Mouse (Mus musculus) spleen, adult 18-20 months (tissue): ENCODE measurements around the gene Terf2.
A peak's percentile ranks its signal among the peaks of the same experiment; 100 is the strongest.
"Not testable (repeated sequence)": the region's sequence is repeated elsewhere in the genome, so short reads cannot be mapped to it uniquely, and the experiment has no call there.

ENCODE experiments used
- DNase-seq, 2 experiments: peaks; one replicate each; pipeline ENCODE4 v3.0.0; 2022; ENCODE audit warnings: mixed read lengths in 2 of 2

The Terf2 gene

GRCm38 (mm10) chr8:107056076-107056972, 40.0 kb downstream of the Terf2 start, which contains the start of the genes Cog8 and Nip7:
Gene Cog8 (minus strand): TSS chr8:107056689.
Gene Nip7 (plus strand): TSS chr8:107056877.
- DNase-seq, result peak; percentile 87 to 91

DNA sequence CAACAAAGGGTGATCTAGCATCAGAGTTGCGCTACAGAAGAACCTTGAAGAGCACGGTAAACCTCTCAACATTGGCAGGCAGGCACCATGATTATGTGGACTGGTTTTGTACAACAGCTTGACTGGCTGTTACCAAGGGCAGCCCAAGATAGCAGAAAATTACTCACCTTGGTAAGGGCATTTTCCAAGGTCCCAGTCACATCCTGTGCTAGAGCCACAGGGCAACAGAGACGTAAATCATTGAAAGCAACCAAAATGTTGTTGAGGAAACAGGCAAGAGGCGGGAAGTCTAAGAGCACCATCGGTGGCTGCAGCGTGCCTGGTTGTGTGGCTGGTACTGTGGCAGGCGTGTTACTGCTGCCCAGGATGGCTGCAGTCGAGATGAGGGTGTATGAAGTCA, 44.3 kb downstream of the Terf2 start:
- DNase-seq, result no peak

GRCm38 (mm10) chr8:107049480-107049879, 46.9 kb downstream of the Terf2 start:
- DNase-seq, result no peak

DNA sequence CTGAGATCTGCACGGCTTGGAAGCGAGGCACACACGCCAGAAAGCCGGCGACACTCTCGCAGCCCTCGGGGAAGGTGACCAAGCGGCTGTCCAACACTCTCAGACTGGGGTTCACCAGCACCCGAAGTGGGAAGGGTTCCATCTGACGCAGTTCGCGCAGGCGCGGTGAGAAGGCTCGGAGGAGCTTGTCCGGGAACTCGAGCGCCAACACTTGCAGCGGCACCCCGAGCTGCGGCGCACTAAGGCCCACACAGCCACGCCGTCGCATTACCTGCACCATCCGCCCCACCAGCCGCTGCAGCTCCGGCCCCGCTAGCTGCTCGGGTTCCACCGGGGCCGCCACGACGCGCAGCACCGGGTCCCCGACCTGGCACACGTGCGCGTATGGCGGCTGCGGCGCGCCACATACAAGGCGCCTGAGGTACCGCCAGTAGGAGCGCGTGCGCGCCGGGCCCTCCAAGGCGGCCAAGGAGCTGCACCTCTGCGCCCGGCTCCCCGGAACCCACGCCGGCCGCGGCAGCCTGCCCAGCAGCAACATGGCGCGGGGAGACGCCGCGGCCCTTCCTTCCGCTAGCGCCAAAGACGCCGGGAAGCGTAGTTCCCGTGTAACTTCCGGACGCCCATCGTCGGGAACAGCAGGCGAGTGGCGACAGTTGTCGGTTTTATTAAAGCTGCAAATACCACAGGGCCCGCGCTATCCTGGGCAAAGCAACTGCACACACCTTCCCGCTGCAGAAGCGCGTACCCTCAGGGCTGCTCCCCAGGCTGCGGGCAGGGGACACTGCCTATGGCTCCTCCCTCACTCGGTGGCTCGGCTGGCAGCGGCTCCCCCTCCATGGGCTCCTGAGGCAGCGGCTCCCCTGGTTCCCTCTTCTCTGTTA, 48.0 kb downstream of the Terf2 start, which contains the start of gene Pdf:
Gene Pdf (minus strand): TSS at position 554 of the 881 bp plus-strand sequence.
- peak; percentile 75 to 77 for DNase-seq

- DNase-seq, result no peak
Observed at GRCm38 (mm10) chr8:107046976-107047375, 49.4 kb downstream of the Terf2 start.

DNA sequence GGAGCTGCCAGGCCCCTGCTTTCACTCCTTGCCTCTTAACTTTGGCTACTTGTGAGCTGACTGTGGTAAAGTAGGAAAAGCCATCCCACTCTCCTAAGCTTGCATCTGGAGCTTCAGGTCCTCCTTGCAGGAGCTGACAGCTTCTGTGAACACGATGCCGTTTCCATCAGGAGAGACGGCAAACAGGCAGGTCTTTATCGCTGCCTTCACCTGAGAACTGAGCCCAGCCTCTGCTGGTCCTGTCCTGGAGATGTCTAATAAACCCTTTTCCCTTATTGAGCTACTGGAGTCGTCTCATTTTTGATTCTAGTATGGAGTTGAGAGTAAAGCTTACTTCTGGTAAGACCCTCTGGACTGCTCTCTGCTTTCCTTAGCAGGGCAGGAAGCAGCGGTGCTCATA, 50.9 kb downstream of the Terf2 start:
- DNase-seq, result no peak

DNA sequence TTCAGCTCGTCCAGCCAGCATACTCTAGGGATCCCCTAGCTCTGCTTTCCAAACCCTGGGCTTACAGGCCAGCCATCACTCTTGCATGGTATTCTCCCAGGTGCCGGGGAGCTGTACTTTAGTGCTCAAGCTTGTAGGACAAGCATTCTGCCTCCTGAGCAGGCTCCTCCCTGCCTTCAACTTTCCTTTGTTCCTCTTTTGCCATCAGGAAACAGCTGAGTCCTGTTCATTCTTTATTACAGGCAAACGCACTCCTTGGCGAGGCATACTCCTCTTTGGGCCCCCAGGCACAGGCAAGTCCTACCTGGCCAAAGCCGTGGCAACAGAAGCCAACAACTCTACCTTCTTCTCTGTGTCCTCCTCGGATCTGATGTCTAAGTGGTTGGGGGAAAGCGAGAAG, 55.7 kb downstream of the Terf2 start:
- no peak for DNase-seq

DNA sequence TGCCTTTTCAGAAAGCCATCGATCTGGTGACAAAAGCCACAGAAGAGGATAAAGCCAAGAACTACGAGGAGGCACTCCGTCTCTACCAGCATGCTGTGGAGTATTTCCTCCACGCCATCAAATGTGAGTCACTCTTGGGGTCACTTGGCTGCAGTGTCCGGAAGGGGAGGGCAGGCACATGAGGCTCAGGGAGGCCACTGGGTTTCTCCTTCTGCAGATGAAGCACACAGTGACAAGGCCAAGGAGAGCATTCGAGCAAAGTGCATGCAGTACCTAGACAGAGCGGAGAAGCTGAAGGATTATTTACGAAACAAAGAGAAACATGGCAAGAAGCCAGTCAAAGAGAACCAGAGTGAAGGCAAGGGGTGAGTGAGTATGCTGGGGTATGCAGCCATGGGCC, 59.7 kb downstream of the Terf2 start:
- no peak for DNase-seq

- no peak for DNase-seq
Observed at GRCm38 (mm10) chr8:107035641-107036040, 60.7 kb downstream of the Terf2 start.

- DNase-seq, result not testable (repeated sequence)
Observed at GRCm38 (mm10) chr8:107033609-107034008, 62.7 kb downstream of the Terf2 start.

- DNase-seq, result no peak
Observed at GRCm38 (mm10) chr8:107031577-107032090, 64.7 kb downstream of the Terf2 start.

DNA sequence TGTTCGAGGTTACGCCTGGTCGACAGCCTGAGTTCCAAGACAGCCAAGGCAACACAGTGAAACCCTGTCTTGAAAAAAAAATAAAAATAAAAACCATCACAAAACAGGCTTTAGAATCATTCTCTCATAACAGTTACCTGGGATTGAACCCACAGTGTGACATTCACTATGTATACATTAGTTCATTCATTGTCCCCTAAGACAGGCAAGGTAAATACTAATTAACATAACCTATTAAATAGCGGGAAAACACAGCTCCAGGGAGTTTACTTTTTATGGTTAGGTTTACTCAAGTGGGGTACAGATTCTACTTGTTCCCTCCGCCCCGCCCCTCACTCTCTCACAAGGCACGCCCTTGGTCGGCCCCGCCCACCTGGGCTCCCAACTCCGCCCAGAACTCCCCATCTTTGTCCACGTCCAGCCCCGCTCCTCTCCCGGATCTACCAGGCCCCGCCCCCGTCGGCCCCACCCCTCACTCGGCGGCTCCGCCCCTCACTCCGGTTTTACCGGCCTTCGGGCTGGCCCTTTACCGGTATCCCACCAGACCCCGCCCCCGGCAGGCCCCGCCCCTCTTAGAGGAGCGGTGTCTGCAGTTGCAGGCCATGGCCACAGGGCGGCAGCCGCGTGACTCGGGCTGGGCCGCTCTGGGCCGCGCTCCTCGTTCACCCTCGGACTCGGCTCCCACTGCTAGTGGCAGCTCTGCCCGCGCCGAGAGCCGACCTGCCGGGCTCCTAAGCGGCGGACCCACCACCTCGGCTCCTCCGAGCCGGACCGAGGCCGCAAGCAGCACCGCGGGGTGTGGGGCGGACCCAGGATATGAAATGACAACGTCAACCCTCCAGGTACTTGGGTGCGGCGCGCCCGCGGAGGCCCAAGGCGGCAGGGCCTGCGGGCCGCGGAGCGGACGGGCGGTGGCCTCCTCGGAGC, 65.4 kb downstream of the Terf2 start, which contains the start of gene Vps4a:
Gene Vps4a (plus strand): TSS at position 573 of the 927 bp plus-strand sequence.
- peak; percentile 93 to 99 for DNase-seq

- DNase-seq, result no peak
Observed at GRCm38 (mm10) chr8:107030058-107030457, 66.3 kb downstream of the Terf2 start.

- no peak for DNase-seq
Observed at GRCm38 (mm10) chr8:107029310-107029709, 67.0 kb downstream of the Terf2 start.

DNA sequence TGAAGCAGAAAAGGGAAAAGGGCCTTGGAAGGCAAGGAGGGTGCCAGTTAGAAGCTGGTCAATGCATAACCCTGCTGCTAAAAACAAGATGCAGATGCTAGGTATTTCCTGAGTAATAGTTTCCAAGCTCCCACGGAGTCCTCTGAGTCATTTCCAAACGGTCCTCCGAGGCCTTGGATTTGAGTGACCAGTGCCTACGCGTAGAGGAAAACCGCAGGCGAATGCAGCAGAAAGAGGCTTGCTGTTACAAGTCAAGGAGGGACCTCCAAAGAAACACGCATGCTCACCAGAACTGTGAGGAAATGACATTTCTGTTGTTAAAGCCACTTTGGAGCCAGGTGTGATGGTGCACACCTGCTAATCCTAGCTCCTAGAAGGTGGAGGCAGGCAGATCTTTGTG, 72.9 kb downstream of the Terf2 start:
- DNase-seq, result no peak
